Mouse (Mus musculus) frontal cortex, postnatal 36 days (tissue): ENCODE data around the gene Nat9.

Experiments used
- DNase-seq, 2 experiments: peaks; one replicate each; pipeline ENCODE4 v3.0.0; 2022; ENCODE audit warnings: low spot score in 2 of 2

Gene Nat9

DNA sequence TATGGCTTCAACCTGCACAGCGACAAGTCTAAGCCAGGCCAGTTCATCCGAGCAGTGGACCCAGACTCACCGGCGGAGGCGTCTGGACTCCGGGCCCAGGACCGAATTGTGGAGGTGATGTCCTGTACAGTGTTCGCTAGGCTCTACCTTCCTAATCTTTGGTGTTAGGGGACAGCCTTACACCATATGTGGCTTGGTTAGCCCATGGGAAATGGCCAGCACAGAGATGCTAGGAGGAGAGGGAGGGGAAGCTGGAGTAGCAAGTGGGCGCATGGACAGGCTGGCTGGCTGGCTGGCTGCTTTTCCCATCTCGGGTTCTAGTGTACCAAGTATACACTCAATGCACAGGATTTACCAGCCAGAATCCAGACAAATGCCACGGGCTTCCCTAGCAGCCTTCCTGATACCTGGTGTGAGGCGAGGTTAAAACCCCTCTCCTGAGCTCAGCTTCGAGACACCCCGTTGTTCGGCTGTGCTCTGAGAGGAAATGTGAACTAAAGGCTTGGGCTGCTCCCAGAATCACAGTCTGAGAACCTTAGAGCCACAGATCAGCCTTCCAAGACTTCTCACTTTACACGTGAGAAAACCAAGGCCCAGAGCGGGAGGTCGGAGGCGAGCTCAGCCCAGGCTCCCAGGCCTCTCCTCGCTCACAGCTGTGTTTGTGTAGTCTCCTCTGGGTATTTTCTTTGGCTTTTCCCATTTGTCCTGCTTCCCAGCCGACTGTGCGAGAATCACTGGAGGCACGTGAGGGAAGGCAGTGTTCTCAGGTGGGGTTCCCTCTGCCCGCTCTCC, 11.1 kb downstream of the Nat9 start:
- no peak for DNase-seq

DNA sequence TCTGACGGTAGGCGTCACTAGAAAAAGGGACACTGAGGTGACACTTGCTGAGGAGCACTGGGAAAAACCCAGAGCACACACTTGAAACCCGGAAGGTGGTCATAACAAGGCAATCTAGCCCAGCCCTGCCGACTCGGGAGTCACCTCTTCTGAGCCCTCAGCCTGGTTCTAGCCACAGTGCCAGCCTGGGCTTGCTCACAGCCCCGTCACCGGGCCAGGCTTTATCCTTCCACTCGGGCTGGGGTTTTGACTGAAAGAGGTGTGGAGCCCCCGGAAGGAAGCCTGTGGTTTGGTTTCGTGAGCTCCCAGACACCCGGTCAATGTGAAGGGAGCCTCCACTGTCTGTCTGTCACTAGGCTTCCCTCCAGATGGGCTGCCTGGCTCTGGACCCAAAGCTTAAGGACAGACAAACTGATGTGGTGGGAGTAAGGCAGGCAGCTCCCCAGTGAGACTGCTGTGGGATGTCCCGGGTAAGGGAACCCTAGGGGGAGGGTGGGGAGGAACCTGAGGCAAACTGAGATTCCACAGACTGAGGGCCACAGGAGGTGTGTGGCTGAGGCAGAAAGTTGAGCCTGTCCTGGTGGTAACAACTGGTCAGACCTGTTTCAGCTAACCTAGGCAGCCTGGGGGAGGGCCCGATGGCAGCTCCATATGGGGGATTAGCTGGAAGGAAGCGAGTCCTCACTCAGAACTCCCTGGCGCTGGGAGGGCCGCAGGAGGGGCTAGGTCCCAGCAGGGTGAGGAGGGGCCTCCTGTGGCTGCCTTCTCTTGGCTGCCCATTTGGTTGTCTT, 13.9 kb downstream of the Nat9 start:
- no peak for DNase-seq

DNA sequence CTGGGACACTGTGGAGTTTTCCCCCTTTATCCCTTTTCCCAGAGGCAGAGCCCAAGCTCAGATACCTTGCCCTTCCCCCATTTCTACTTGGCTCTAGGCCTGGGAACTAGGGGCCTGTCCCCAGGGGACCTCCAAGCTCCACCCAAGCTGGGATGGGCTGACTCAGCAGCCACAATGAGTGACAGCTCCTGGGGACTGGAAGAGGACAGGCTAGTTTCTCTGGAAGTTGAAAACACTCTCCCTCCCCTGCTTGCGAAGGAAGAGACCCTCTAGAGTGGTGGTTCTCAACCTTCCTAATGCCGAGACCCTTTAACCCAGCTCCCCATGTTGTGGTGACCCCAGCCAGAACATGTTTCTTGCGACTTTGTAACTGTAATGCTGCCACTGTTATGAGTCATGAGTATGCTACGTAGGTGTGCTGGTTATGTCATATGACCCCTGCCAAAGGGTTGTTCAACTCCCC, 14.8 kb downstream of the Nat9 start:
- DNase-seq: no peak

DNA sequence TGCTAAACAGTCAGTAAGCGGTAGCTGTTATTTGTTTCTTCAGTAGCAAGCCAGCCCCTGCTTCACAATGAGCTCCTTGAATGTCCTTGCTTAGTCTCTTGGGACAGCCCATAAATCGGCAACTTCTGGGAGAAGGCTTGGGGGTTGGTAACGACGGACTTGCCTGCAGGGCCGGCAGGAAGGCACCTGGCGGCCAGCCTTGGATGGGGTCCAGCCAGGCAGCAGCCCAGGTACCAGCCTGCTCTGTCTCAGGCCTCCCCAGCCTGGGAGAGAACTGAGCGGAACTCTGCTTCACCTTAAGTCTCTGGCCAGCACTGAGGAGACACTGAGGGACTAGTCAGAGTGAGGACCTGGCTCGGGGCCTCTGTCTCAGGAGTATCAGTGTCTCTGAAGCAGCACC, 16.5 kb downstream of the Nat9 start:
- DNase-seq: no peak

DNA sequence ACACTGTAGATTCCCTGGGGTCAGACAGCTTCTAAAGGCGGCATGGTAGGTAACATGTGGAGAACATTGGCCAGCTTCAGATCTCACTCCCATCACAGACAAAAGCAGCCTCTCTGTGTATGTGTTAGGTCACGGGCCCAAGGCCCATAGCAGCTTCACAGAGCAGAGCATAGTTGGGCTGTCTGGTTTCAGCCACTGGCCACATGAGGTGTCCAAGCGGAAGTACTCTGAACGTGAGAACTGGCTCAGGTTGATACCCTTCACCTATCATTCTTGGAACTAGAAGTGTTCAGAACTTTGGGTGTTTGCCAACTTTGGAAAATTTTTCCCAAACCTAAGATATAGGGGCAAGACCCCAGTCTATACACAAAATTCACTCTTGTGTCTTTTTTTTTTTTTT, 18.2 kb downstream of the Nat9 start:
- DNase-seq: no peak

DNA sequence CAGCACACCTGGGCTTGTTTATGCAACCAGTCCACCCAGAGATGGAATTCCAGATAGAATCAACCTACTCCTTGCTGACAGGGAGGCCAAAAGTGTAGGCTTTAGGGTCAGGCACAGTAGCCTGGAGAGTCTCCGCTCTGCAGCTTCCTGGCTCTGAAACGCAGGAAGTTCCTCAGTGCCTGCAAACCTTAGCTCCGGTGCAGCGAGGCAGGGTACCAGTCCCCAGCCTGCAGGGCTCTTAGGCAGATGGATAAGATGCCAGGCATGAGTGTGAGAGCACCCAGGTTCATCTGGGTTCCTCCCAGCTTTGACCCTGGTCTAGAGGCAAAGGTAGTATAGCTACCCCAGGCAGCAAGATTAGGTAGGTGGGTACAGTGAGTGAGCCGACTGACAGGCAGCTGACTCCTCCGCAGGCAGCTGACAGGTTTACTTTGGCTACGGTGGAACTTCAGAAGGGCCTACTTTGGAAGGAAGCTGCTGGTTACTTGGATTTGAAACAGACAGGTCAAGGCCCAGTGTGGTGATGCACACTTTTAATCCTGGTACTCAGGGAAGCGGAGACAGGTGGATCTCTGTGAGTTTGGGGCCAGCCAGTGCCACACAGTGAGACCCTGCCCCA, 19.9 kb downstream of the Nat9 start:
- DNase-seq: no peak

DNA sequence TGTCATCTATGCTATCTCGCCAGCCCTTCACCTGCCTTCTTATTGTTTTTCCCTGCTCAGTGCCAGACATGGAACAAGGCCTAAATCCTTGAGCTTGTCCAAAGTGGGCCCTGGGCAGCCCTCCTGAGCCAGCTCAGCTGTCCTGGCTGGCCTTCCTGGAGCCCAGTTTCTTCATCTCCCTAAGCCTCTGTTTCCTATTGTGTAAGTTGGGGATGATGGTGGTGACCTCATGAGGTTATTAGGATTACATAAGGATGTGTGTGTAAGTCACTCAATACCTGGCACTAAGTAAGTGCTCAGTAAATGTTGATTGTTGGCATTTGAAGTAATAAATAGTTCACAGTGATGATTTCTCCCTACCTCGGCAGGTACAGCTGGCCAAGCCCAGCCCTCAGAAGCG, 20.9 kb downstream of the Nat9 start:
- DNase-seq: no peak

DNA sequence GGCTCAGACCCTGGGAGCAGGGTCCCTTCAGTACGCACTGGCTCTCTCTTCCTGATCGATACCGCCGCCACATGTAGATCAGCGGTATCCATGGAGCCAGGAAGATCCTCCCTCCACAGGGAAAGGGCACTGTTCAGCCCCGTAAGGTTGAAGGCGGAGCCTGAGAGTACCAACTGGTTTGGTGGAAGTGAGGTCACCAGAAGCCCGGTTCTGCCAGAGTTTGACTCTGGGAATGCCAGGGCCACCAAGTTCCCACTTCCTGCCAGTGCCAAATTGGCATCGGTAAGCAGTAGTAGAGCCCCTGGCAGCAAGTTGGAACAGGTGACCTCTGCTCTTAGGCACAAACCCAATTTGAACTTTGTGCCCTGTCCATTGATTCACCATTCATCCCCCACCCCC, 22.7 kb downstream of the Nat9 start:
- DNase-seq: peak in 1 of 2 experiments; percentile 50

DNA sequence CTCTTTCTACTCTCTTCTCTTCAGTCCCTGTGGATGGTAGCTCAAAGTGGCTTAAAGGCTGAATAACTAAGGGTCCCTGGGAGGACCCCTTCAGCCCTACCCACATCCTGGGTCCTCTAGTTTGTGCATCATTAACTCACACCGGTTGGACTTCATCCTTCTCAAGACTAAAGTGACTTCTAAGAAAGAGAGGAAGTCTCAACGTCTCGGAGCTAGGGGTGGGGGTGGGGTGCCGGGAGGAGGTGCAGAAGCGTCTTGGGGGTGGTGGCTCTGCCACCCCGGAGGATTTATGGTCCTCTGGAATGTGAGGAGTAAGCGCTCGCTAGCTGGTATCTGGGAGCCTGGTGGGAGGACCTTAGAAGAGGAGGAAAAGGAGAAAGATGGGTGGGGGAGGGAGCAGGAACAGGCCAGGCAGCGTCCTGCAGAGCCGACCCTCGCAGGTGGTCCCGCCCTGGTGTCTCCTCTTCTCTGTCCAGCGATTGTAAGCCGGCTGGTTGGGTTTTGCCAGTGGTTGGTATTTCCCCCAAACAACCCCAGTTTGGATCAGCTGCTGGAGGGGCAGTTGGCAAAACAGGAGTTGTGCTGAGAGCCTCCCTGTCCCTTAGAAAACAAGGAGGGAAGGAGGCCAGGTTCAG, 23.2 kb downstream of the Nat9 start:
- no peak for DNase-seq

DNA sequence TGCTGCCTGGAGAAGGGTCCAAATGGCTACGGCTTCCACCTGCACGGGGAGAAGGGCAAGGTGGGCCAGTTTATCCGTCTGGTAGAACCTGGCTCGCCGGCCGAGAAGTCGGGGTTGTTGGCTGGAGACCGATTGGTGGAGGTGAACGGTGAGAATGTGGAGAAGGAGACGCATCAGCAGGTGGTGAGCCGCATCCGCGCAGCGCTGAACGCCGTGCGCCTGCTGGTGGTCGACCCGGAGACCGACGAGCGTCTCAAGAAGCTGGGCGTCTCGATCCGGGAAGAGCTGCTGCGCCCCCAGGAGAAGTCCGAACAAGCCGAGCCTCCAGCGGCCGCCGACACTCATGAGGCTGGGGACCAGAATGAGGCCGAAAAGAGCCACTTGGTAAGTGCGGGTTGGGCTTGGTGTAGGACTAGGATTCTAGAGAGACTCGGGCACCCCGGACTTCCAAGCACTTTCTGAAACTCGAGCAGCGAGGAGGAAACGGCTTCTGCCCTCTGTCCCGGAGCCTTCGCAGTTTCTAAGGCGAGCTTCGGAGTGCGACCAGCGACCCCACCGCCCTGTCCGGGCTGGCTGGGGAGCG, 24.0 kb downstream of the Nat9 start:
- DNase-seq: no peak

DNA sequence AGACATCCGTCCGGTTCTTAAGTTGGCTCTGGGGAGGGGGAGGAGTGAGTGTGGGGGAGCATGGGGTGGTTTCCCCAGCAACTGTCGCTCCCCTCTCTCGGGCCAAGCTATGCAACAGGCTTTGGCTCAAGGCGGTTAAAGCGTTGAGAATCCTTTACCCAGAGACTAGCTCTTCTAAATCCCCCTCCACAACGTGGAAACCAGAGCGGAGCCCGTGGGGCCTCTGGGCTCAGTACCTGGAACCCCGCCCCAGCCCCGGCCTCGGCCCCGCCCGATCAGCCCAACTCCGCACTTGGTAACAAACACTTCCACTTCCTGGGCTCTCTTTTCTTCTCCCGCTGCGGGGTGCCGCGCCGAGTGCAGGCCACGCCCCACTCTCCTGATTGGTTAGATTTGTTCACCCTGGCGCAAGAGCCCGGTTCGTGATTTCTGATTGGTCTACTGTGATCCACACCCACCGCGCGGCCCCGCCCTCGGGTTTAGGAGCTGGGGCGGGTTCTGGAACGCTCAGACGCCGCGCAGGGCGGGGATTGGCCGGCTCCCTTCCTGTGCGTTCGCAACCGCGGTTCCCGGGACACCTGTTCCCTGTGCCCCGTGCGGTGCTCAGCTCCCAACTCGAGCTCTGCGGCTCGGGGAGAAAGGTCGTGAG, 24.7 kb downstream of the Nat9 start, which contains the start of gene Slc9a3r1:
Gene Slc9a3r1 (plus strand): TSS at position 510 of the 649 bp plus-strand sequence.
- peak; percentile 83 to 91 for DNase-seq

DNA sequence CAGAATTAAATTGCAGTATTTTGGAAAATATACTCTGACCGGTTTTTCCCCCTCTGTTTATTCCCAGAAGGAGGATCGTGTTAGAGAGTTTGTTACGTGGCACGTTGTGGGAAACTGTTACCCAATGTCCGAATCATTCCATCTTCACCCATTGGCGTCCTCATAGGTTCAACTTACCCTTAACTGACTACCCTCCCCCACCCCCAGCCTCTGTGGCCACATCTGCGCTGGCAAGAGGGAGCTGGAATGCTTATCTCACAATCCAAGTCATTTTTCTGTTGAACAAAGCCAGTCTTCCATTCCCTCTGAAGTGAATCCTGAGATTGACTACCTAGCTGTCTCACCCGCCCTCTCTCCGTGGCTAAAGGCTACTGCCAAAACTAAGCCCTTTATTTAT, 25.5 kb downstream of the Nat9 start:
- DNase-seq: no peak

DNA sequence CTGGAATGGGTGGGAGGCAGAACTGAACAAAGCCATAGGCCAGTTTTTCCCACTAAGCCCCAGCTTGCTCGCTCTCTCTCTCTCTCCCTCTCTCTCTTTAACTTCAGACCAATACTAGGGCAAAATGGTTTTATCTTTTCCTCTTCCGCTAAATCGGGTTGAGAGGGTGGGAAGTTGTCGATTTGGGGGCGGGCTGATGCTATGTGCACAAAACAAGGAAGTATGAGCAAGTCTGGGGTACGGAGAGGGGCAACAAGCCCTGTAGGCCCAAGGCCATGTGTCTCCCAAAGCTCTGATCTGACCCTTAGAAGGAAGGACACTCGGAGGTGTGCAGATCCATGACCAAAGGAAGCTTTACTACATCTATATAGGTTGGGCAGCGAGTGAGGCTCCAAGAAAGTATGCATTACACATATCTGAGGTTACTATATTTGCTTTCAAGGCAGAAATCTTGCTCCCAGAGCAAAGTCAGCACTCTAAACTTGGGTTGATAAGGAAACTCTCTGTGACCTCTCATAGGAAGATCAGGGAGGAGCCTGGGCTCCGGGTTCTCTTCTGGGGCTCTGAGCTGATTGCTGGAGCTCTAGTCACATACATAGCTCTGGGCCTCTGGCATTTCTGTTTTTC, 26.0 kb downstream of the Nat9 start:
- DNase-seq: no peak

DNA sequence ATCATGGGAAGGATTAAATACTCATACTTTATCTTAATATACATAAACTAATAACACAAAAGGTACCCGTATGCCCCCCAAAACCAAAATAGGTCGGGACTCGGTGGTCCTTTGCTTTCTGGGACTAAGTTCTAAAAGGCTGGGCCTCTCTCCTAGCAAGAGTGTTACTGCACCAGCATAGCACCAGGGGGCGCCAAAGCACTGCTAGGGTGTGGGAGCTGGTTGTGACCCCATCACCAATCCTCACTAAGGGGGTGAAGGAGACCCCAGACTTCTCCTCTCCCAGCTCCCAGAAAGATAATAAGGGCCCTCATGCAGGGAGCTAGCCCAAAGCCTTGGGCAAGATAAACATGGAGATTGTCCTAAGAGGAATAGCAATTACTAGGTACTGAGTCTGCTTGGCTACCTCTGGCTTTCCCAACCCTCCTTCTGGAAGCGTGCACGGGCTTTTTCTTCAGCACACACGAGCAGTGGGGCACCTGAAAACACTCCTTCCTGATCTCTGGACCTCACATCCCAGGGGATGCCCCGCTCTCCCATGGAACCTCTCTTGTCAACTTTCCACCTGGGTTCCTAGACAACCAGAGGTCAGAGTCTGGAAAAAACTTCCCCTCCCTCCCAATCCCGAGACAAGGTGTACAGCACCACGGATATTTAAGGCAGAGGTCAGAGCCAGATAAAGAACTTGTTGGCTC, 26.6 kb downstream of the Nat9 start:
- DNase-seq: peak in 1 of 2 experiments; percentile 40

DNA sequence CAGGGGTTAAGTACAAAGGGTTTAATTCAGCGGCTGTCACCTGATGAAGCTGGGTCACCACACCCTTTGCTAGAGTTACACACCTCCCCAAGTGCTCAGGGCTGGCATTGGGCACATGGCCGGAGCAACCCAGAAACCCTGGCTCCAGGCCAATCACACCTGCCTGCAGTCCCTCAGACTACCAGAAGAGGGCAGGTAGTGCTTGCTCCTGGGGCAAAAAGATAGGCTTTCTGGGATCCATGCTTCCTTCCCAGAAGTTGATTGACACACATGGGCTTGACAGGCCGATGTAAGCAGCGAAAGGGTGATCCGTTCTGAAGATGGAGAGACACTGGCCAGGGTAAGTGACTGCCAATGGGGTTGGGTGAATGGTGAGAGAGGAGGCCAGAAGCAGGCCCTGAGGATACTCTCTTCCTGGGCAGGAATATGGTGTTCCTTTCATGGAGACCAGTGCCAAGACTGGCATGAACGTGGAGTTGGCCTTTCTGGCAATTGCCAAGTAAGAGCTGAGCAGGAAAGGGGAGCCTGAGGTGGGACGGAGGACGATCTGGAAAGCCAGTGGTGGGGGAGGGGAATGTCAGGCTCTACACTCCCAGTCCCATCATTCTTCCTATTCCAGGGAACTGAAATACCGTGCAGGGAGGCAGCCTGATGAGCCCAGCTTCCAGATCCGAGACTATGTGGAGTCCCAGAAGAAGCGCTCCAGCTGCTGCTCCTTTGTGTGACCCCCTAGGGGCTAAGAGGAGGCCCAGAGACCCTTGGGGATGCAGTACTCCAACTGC, 27.5 kb downstream of the Nat9 start:
- peak; percentile 50 to 64 for DNase-seq

DNA sequence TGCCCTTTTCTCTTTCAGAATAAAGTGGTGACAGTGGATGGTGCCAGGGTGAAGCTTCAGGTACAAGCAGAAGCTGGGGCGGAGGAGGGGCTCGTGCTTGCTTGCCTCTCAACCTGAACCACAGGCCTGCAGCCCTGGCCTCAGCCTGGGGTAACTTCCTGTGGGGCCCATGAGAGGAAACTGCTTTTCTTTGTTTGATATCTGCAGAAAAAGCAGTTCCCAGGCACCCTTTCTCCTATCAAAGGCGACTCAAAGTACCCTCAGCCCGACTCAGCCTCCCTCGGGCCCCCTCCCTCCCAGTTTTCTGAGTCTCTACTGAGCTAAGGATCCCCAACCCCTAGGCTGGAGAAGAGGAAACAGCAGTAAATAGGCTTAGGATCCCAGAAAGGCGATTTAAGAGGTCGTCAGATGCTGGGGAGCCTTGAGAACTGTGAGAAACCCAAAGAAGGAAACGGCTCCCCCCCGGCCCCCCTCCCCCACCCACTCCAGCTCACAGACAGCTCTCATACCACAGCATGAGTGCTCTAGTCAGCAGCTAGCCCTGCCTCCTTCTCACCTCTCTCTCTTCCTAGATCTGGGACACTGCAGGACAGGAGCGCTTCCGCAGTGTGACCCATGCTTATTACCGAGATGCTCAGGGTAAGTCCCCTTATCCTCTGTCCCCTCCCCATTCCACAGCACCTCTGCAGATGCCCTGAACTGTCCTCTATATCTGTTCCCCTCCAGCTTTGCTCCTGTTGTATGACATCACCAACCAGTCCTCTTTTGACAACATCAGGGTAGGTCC, 29.5 kb downstream of the Nat9 start:
- no peak for DNase-seq

DNA sequence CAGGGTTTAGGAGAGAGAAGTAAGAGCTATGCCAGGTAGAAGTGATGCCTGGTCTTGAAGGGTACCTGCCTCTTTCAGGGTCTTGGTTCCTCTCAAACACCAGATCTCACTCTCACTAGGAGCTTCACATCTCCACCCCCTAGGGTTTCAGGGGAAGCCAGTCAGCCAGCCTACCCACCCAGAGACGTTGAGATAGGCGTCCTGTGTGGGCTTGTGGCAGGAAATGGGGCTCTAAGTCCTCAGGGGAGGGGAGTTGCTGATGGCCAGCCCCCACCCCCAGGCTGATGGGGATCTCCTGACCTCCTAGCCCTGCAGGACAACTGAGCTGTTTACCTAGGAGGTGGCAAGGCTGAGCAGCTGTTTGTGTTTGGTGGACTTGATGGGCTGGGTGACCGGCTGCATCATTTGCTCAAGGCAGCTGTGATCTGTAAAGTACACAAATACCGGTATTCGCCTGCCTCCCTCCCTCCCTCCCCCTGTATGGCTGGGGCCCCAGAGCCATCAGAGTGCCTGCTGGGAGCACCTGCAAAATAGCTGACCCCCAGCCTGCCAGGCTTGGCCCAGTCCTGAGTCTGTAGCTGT, 32.5 kb downstream of the Nat9 start:
- DNase-seq: no peak

DNA sequence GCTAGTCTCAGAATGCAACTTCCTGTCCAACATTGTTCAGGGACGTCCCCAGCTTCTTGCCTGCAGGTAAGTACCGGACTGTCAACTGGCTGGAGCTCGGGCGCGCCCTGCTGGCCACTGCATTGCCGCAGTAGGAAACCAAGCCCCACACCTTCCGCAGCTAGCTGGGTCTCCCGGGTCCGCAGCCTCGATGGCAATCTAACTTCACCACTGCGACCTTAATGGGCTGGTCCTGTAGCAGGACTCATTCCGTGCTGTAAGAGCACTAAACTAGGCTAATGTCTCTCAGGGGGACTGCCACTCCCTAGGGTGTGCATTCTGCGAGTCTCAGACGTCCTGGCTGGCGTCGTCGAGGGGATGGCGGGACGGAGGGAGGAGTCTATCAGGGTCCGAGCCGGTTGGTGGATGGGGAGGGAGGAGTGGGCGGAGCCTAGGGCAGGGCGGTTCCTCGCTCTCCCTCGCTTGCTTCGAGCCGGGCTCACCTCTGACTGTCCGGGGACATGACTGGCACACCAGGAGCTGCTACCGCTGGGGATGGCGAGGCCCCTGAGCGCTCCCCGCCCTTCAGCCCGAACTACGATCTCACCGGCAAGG, 33.9 kb downstream of the Nat9 start:
- peak; percentile 47 to 56 for DNase-seq
